Mouse (Mus musculus) CH12.LX (cell line): ENCODE measurements around the gene Pgm5. TPM values are rescaled to one million over a fixed set of nuclear protein-coding genes. Genes with fewer than 3 reads are reported as not detected.

Experiments
- DNase-seq: peaks from one replicate; pipeline ENCODE4 v3.0.0-alpha.2; 2013; ENCODE audit errors: extremely low read depth
- H3K27ac ChIP-seq: 2 replicates; pipeline ENCODE4 v1.5.1; 2012; ENCODE audit warnings: low read depth, mild to moderate bottlenecking, control low read depth, moderate library complexity; ENCODE audit not compliant: insufficient read depth
- H3K27me3 ChIP-seq: replicated peaks from 2 replicates; pipeline ENCODE3; 2012; ENCODE audit warnings: inconsistent platforms
- H3K36me3 ChIP-seq, 2 experiments: replicated peaks in 1 of 2; 2 replicates each; pipeline versions ENCODE3 to v1.6.1; 2012; ENCODE audit warnings: inconsistent platforms in 1 of 2, low read length in 1 of 2, mild to moderate bottlenecking in 1 of 2, mixed read lengths in 1 of 2, moderate library complexity in 1 of 2; ENCODE audit not compliant: control insufficient read depth in 1 of 2, insufficient read depth in 1 of 2
- H3K4me1 ChIP-seq, 2 experiments: 2 replicates each; pipeline ENCODE4 v1.6.1; 2012; ENCODE audit warnings: inconsistent platforms in 1 of 2, moderate library complexity in 1 of 2; ENCODE audit not compliant: insufficient read depth in 2 of 2, control insufficient read depth in 1 of 2
- H3K4me2 ChIP-seq: 2 replicates; pipeline ENCODE4 v1.6.1; 2012; ENCODE audit warnings: low read depth, mild to moderate bottlenecking, control low read depth; ENCODE audit not compliant: poor library complexity, insufficient read depth, severe bottlenecking
- H3K4me3 ChIP-seq, 3 experiments: fragments of 150-350 bp in 1 of 3; sonication (generic) in 1 of 3; replicated peaks in 1 of 3; 2 replicates each; pipeline versions ENCODE3 to v1.5.1; 2011 to 2012; ENCODE audit warnings: low read depth in 2 of 3, low read length in 2 of 3, mild to moderate bottlenecking in 2 of 3, moderate library complexity in 2 of 3, control low read depth in 1 of 3, improper control_type of control experiment in 1 of 3, inconsistent platforms in 1 of 3, mixed read lengths in 1 of 3; ENCODE audit not compliant: poor library complexity in 1 of 3
- H3K79me2 ChIP-seq: replicated peaks from 2 replicates; pipeline ENCODE4 v1.6.1; 2012; ENCODE audit warnings: mild to moderate bottlenecking, moderate library complexity; ENCODE audit not compliant: control insufficient read depth, poor library complexity, insufficient read depth, severe bottlenecking; ENCODE audit errors: extremely low read depth
- H3K9ac ChIP-seq: 2 replicates; pipeline ENCODE4 v1.6.1; 2012; ENCODE audit warnings: low read depth, mild to moderate bottlenecking, control low read depth, moderate library complexity; ENCODE audit not compliant: insufficient read depth
- H3K9me3 ChIP-seq: replicated peaks from 2 replicates; pipeline ENCODE3; 2012; ENCODE audit warnings: low read length, inconsistent platforms, mixed read lengths
- CHD2 ChIP-seq: IDR thresholded peaks from 2 replicates; pipeline ENCODE4 v1.6.1; 2011; ENCODE audit warnings: low read length, improper control_type of control experiment
- CTCF ChIP-seq, 2 experiments: IDR thresholded peaks in 1 of 2; conservative IDR thresholded peaks in 1 of 2; 2 replicates each; pipeline ENCODE4 v1.5.1; 2011 to 2012; ENCODE audit warnings: low read depth in 2 of 2, low read length in 2 of 2, improper control_type of control experiment in 1 of 2, inconsistent platforms in 1 of 2, mild to moderate bottlenecking in 1 of 2, moderate library complexity in 1 of 2
- E2F4 ChIP-seq: IDR thresholded peaks from 2 replicates; pipeline ENCODE4 v1.6.1; 2011; ENCODE audit warnings: low read depth, low read length, improper control_type of control experiment; ENCODE audit not compliant: insufficient replicate concordance
- ELF1 ChIP-seq: IDR thresholded peaks from 2 replicates; pipeline ENCODE4 v1.6.1; 2014; ENCODE audit warnings: low read depth, mild to moderate bottlenecking, inconsistent platforms, low read length, improper control_type of control experiment
- GABPA ChIP-seq: IDR thresholded peaks from 2 replicates; pipeline ENCODE4 v1.6.1; 2012; ENCODE audit warnings: low read depth, low read length, improper control_type of control experiment, inconsistent platforms; ENCODE audit not compliant: insufficient replicate concordance
- HCFC1 ChIP-seq: IDR thresholded peaks from 2 replicates; pipeline ENCODE4 v1.6.1; 2012; ENCODE audit warnings: low read depth, mild to moderate bottlenecking, inconsistent platforms, low read length, improper control_type of control experiment
- JUN ChIP-seq: IDR thresholded peaks from 2 replicates; pipeline ENCODE4 v1.6.1; 2011; ENCODE audit warnings: low read depth, mild to moderate bottlenecking, low read length, improper control_type of control experiment, moderate library complexity; ENCODE audit not compliant: insufficient read depth
- MAX ChIP-seq: IDR thresholded peaks from 2 replicates; pipeline ENCODE4 v1.6.1; 2011; ENCODE audit warnings: low read length, improper control_type of control experiment
- MEF2A ChIP-seq: IDR thresholded peaks from 2 replicates; pipeline ENCODE4 v1.6.1; 2014; ENCODE audit warnings: low read depth, mild to moderate bottlenecking, inconsistent platforms, low read length, improper control_type of control experiment, borderline replicate concordance
- MXI1 ChIP-seq: IDR thresholded peaks from 2 replicates; pipeline ENCODE4 v1.6.1; 2011; ENCODE audit warnings: mild to moderate bottlenecking, low read depth, low read length, improper control_type of control experiment
- MYC ChIP-seq: IDR thresholded peaks from 2 replicates; pipeline ENCODE4 v1.6.1; 2011; ENCODE audit warnings: low read depth, mild to moderate bottlenecking, improper control_type of control experiment, low read length
- NELFE ChIP-seq: IDR thresholded peaks from 2 replicates; pipeline ENCODE4 v1.6.1; 2011; ENCODE audit warnings: low read depth, low read length, improper control_type of control experiment
- NRF1 ChIP-seq: IDR thresholded peaks from 2 replicates; pipeline ENCODE4 v1.6.1; 2014; ENCODE audit warnings: low read depth, mild to moderate bottlenecking, inconsistent platforms, low read length, improper control_type of control experiment, moderate library complexity
- PAX5 ChIP-seq: IDR thresholded peaks from 2 replicates; pipeline ENCODE4 v1.6.1; 2012; ENCODE audit warnings: low read length, inconsistent platforms, mixed read lengths
- POLR2A ChIP-seq: IDR thresholded peaks from 2 replicates; pipeline ENCODE4 v1.6.1; 2011; ENCODE audit warnings: low read depth, mild to moderate bottlenecking, improper control_type of control experiment, low read length
- SIN3A ChIP-seq: IDR thresholded peaks from 2 replicates; pipeline ENCODE4 v1.6.1; 2012; ENCODE audit warnings: low read length, improper control_type of control experiment, inconsistent platforms
- TBP ChIP-seq: conservative IDR thresholded peaks from 2 replicates; pipeline ENCODE4 v1.6.1; 2011; ENCODE audit warnings: low read depth, low read length, improper control_type of control experiment
- ZC3H11A ChIP-seq: IDR thresholded peaks from 2 replicates; pipeline ENCODE4 v1.6.1; 2012; ENCODE audit warnings: low read depth, mild to moderate bottlenecking, inconsistent platforms, low read length, improper control_type of control experiment
- ZNF384 ChIP-seq: IDR thresholded peaks from 2 replicates; pipeline ENCODE4 v1.6.1; 2012; ENCODE audit warnings: low read depth, low read length, improper control_type of control experiment, inconsistent platforms
- dilution Hi-C: fragments of 300-500 bp; cut with MboI; formaldehyde crosslinking; loops from 2 replicates; pipeline ENCODE4 v1.14.3; 2020; ENCODE audit warnings: low sequenced_read_pairs; ENCODE audit not compliant: extremely low pct_unique_long_range_greater_than_20kb, extremely low pct_ligation_motif_present
- in situ Hi-C: fragments of 300-500 bp; cut with MboI; formaldehyde crosslinking; loops from 3 replicates; pipeline ENCODE4 v1.14.3; 2019; ENCODE audit warnings: low sequenced_read_pairs, low pct_ligation_motif_present, low pct_unique_long_range_greater_than_20kb, mixed read lengths
- polyA plus RNA-seq: library from polyadenylated mRNA; unstranded; fragments of >175 nt; gene quantifications from 2 replicates; pipeline ENCODE4 v1.2.1, GENCODE M21; 2012; ENCODE audit warnings: low read depth; ENCODE audit not compliant: insufficient read length
- total RNA-seq, 2 experiments: library from RNA; depleted of rRNA; stranded (reverse); fragments of 300-350 nt in 1 of 2; fragments of >200 nt in 1 of 2; gene quantifications; 2 replicates each; pipeline ENCODE4 v1.2.3; 2012 to 2014

The Pgm5 gene
- total and polyA plus RNA-seq, 3 experiments: not detected

DNA sequence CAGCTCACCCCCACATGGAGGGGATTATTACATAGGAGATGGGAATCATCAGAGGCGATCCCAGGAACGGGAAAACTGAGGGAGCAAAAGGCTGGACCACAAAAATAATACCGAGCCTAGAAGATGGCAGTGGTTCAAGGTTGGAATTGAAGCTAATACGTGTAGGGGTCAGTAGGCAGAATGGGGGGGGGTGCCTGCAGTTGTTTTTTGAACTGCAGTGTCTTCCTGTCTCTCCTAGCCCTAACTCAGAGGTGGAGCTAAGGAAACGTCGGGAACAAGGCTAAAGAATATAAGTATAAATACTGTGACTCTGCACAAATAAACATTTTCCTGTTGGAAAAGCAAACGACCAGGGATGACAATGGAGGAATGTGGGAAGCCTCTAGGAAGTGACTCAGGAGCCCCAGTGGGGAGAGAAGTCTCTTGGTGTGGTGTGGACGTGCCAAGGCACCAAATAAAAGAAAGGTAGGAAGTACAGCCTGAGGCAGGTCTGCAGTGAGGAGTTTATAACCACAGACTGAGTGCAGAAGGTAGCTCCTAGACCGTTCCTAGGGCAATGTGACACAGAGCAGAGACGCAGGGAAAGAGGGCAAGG is 189.2 kb downstream of the Pgm5 start:
- no peak for TF ChIP-seq NELFE
- no peak for TF ChIP-seq HCFC1
- no peak for TF ChIP-seq ZNF384
- TF ChIP-seq CHD2: no peak
- no peak for TF ChIP-seq ELF1
- TF ChIP-seq POLR2A: no peak
- no peak for TF ChIP-seq JUN
- TF ChIP-seq NRF1: no peak
- TF ChIP-seq SIN3A: no peak
- TF ChIP-seq GABPA: no peak
- no peak for TF ChIP-seq MEF2A
- TF ChIP-seq, all 38 proteins: peak for 0
- Histone ChIP-seq H3K27me3 (no peaks in the 10 kb centered on the region), H3K27ac (no peak overlapping the region), H3K36me3 (no peaks in the 10 kb centered on the region), H3K4me1 (peaks cover 0 to 19% of the 10 kb centered on the region in 2 experiments; a peak in 2 of 4 replicates), H3K9ac (no peak overlapping the region), H3K4me3 (no peak overlapping the region), H3K9me3 (no peaks in the 10 kb centered on the region), H3K4me2 (no peak overlapping the region), H3K79me2 (no peaks in the 10 kb centered on the region)
- in situ Hi-C loops: no loop called here
- dilution Hi-C loops: no loop called here
- DNase-seq: no peak

DNA sequence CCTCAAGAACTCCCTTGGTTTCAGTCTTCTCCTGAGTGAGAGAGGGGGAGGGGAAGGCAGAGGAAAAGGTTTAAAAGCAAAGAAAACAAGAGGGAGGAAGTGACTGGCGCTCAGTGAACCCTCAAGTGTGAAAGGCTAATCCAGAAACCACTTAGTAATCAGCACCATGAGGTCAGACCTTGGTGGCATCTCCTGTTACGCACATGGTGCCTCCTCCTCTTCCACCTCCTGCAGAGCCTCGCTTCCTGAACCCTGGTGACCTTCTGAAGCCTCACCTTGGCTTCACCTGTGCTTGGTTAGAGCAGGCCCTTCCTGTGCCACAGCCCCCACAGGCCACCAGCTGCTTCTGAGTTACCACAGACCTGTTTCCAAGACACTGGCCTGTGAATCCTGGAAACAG is 190.1 kb downstream of the Pgm5 start:
- Histone ChIP-seq H3K9me3 (no peaks in the 10 kb centered on the region), H3K4me2 (no peak overlapping the region), H3K79me2 (no peaks in the 10 kb centered on the region), H3K4me3 (no peak overlapping the region)
- in situ Hi-C loops: no loop called here
- no peak for TF ChIP-seq ZC3H11A
- TF ChIP-seq MAX: no peak
- no peak for TF ChIP-seq ZNF384
- TF ChIP-seq MXI1: no peak
- no peak for TF ChIP-seq MYC
- no peak for TF ChIP-seq CTCF (conservative IDR thresholded peaks at IDR 0.05 in 1 of 2, IDR thresholded peaks at IDR 0.05 in 1 of 2; ENCODE audit: low read depth in 2 of 2, low read length in 2 of 2)
- no peak for TF ChIP-seq PAX5
- TF ChIP-seq SIN3A: no peak
- no peak for TF ChIP-seq TBP
- TF ChIP-seq E2F4: no peak
- TF ChIP-seq, all 38 proteins: peak for 0
- H3K9ac ChIP-seq: no peak overlapping the region
- no peak overlapping the region for H3K27ac ChIP-seq
- DNase-seq: peak; percentile 38
- no peaks in the 10 kb centered on the region for H3K36me3 ChIP-seq
- H3K4me1 ChIP-seq: peaks cover 0 to 14% of the 10 kb centered on the region in 2 experiments; a peak in 2 of 4 replicates
- H3K27me3 ChIP-seq: no peaks in the 10 kb centered on the region
- dilution Hi-C loops: no loop called here
